Mouse (Mus musculus): Measurements from ENCODE around the gene Ttc12. TPM values are rescaled to one million over a fixed set of nuclear protein-coding genes. Genes with fewer than 3 reads are reported as not detected.

The Ttc12 gene
- total and polyA plus RNA-seq, 3 experiments = 0.98 TPM; not detected in 1

GRCm38 (mm10) chr9:49426921-49427320, 59.1 kb downstream of the Ttc12 start, which contains the start of gene Ankk1:
Gene Ankk1 (minus strand): TSS chr9:49427021.
- no peaks in the 10 kb centered on the region for H3K27me3 ChIP-seq (ENCODE audit: insufficient read depth, low read length)
- TF ChIP-seq GATA1 (IDR thresholded peaks at IDR 0.05; ENCODE audit: borderline replicate concordance, low read length) = no peak
- TF ChIP-seq POLR2AphosphoS5 (IDR thresholded peaks at IDR 0.05; ENCODE audit: insufficient replicate concordance, low read depth, low read length) = no peak
- no peak within 1 kb of the TSS for H3K4me3 ChIP-seq (ENCODE audit: low read depth, low read length)
- DNase-seq (ENCODE audit: low spot score) (no peak), ATAC-seq (ENCODE audit: extremely low read depth, insufficient number of reproducible peaks, low FRiP score, poor library complexity, severe bottlenecking) (no peak)
- H3K4me1 ChIP-seq (ENCODE audit: insufficient read depth, low read depth, low read length) = no peaks in the 10 kb centered on the region
- no peaks in the 10 kb centered on the region for H3K9me3 ChIP-seq (replicated peaks)
- no peaks in the 10 kb centered on the region for H3K36me3 ChIP-seq (replicated peaks)

- no peak overlapping the region for H3K4me3 ChIP-seq (ENCODE audit: low read depth, low read length)
- H3K9me3 ChIP-seq (replicated peaks) = no peaks in the 10 kb centered on the region
- TF ChIP-seq GATA1 (IDR thresholded peaks at IDR 0.05; ENCODE audit: borderline replicate concordance, low read length) (no peak), POLR2AphosphoS5 (IDR thresholded peaks at IDR 0.05; ENCODE audit: insufficient replicate concordance, low read depth, low read length) (no peak), TAL1 (conservative IDR thresholded peaks at IDR 0.05; ENCODE audit: low read depth, low read length) (no peak), GATA2 (IDR thresholded peaks at IDR 0.05; ENCODE audit: borderline replicate concordance, low read depth, low read length) (no peak), CTCF (IDR thresholded peaks at IDR 0.05; ENCODE audit: low read depth, low read length) (no peak)
- no peak for DNase-seq (ENCODE audit: low spot score)
- ATAC-seq (ENCODE audit: extremely low read depth, insufficient number of reproducible peaks, low FRiP score, poor library complexity, severe bottlenecking) = no peak
- H3K27me3 ChIP-seq (ENCODE audit: insufficient read depth, low read length) = no peaks in the 10 kb centered on the region
- no peaks in the 10 kb centered on the region for H3K36me3 ChIP-seq (replicated peaks)
- no peaks in the 10 kb centered on the region for H3K4me1 ChIP-seq (ENCODE audit: insufficient read depth, low read depth, low read length)
These were observed 60.4 kb downstream of the Ttc12 start for GRCm38 (mm10) chr9:49425585-49425984.

GRCm38 (mm10) chr9:49423866-49424265, 62.2 kb downstream of the Ttc12 start:
- Histone ChIP-seq H3K27me3 (ENCODE audit: insufficient read depth, low read length) (no peaks in the 10 kb centered on the region), H3K4me3 (ENCODE audit: low read depth, low read length) (no peak overlapping the region), H3K9me3 (replicated peaks) (no peaks in the 10 kb centered on the region), H3K4me1 (ENCODE audit: insufficient read depth, low read depth, low read length) (no peaks in the 10 kb centered on the region), H3K36me3 (replicated peaks) (no peaks in the 10 kb centered on the region)
- ATAC-seq (ENCODE audit: extremely low read depth, insufficient number of reproducible peaks, low FRiP score, poor library complexity, severe bottlenecking) (no peak), DNase-seq (ENCODE audit: low spot score) (no peak)
- TF ChIP-seq GATA1 (IDR thresholded peaks at IDR 0.05; ENCODE audit: borderline replicate concordance, low read length) = no peak
- TF ChIP-seq GATA2 (IDR thresholded peaks at IDR 0.05; ENCODE audit: borderline replicate concordance, low read depth, low read length) = no peak
- TF ChIP-seq TAL1 (conservative IDR thresholded peaks at IDR 0.05; ENCODE audit: low read depth, low read length) = no peak
- no peak for TF ChIP-seq POLR2AphosphoS5 (IDR thresholded peaks at IDR 0.05; ENCODE audit: insufficient replicate concordance, low read depth, low read length)
- no peak for TF ChIP-seq CTCF (IDR thresholded peaks at IDR 0.05; ENCODE audit: low read depth, low read length)

GRCm38 (mm10) chr9:49410621-49411020, 75.4 kb downstream of the Ttc12 start:
- no peaks in the 10 kb centered on the region for H3K36me3 ChIP-seq (replicated peaks)
- peaks cover 4% of the 10 kb centered on the region; the same call in 1 of the 2 replicates for H3K27me3 ChIP-seq (ENCODE audit: insufficient read depth, low read length)
- no peaks in the 10 kb centered on the region for H3K4me1 ChIP-seq (ENCODE audit: insufficient read depth, low read depth, low read length)
- ATAC-seq (ENCODE audit: extremely low read depth, insufficient number of reproducible peaks, low FRiP score, poor library complexity, severe bottlenecking) (no peak), DNase-seq (ENCODE audit: low spot score) (no peak)
- TF ChIP-seq CTCF (IDR thresholded peaks at IDR 0.05; ENCODE audit: low read depth, low read length) (no peak), POLR2AphosphoS5 (IDR thresholded peaks at IDR 0.05; ENCODE audit: insufficient replicate concordance, low read depth, low read length) (no peak), GATA2 (IDR thresholded peaks at IDR 0.05; ENCODE audit: borderline replicate concordance, low read depth, low read length) (no peak), TAL1 (conservative IDR thresholded peaks at IDR 0.05; ENCODE audit: low read depth, low read length) (no peak), GATA1 (IDR thresholded peaks at IDR 0.05; ENCODE audit: borderline replicate concordance, low read length) (no peak)
- no peak overlapping the region for H3K4me3 ChIP-seq (ENCODE audit: low read depth, low read length)
- no peaks in the 10 kb centered on the region for H3K9me3 ChIP-seq (replicated peaks)

- no peak for TF ChIP-seq CTCF (IDR thresholded peaks at IDR 0.05; ENCODE audit: low read depth, low read length)
- no peak for TF ChIP-seq GATA1 (IDR thresholded peaks at IDR 0.05; ENCODE audit: borderline replicate concordance, low read length)
- no peak for TF ChIP-seq POLR2AphosphoS5 (IDR thresholded peaks at IDR 0.05; ENCODE audit: insufficient replicate concordance, low read depth, low read length)
- no peak for TF ChIP-seq GATA2 (IDR thresholded peaks at IDR 0.05; ENCODE audit: borderline replicate concordance, low read depth, low read length)
- TF ChIP-seq TAL1 (conservative IDR thresholded peaks at IDR 0.05; ENCODE audit: low read depth, low read length) = no peak
- H3K9me3 ChIP-seq (replicated peaks) = no peaks in the 10 kb centered on the region
- no peak for ATAC-seq (ENCODE audit: extremely low read depth, insufficient number of reproducible peaks, low FRiP score, poor library complexity, severe bottlenecking)
These were observed 79.0 kb downstream of the Ttc12 start for GRCm38 (mm10) chr9:49407028-49407427.

GRCm38 (mm10) chr9:49403711-49404110, 82.3 kb downstream of the Ttc12 start:
- DNase-seq (ENCODE audit: low spot score) (no peak), ATAC-seq (ENCODE audit: extremely low read depth, insufficient number of reproducible peaks, low FRiP score, poor library complexity, severe bottlenecking) (no peak)
- peaks cover 4% of the 10 kb centered on the region; the same call in 1 of the 2 replicates for H3K27me3 ChIP-seq (ENCODE audit: insufficient read depth, low read length)
- no peaks in the 10 kb centered on the region for H3K9me3 ChIP-seq (replicated peaks)
- H3K4me1 ChIP-seq (ENCODE audit: insufficient read depth, low read depth, low read length) = no peaks in the 10 kb centered on the region
- no peak overlapping the region for H3K4me3 ChIP-seq (ENCODE audit: low read depth, low read length)
- TF ChIP-seq GATA1 (IDR thresholded peaks at IDR 0.05; ENCODE audit: borderline replicate concordance, low read length) = no peak
- TF ChIP-seq GATA2 (IDR thresholded peaks at IDR 0.05; ENCODE audit: borderline replicate concordance, low read depth, low read length) = no peak
- no peak for TF ChIP-seq POLR2AphosphoS5 (IDR thresholded peaks at IDR 0.05; ENCODE audit: insufficient replicate concordance, low read depth, low read length)
- no peak for TF ChIP-seq TAL1 (conservative IDR thresholded peaks at IDR 0.05; ENCODE audit: low read depth, low read length)
- no peak for TF ChIP-seq CTCF (IDR thresholded peaks at IDR 0.05; ENCODE audit: low read depth, low read length)
- no peaks in the 10 kb centered on the region for H3K36me3 ChIP-seq (replicated peaks)

More at GRCm38 (mm10) chr9:49407028-49407427, 79.0 kb downstream of the Ttc12 start:
- Histone ChIP-seq H3K4me3 (ENCODE audit: low read depth, low read length) (no peak overlapping the region), H3K27me3 (ENCODE audit: insufficient read depth, low read length) (peaks cover 4% of the 10 kb centered on the region; the same call in 1 of the 2 replicates), H3K4me1 (ENCODE audit: insufficient read depth, low read depth, low read length) (no peaks in the 10 kb centered on the region), H3K36me3 (replicated peaks) (no peaks in the 10 kb centered on the region)
- DNase-seq (ENCODE audit: low spot score) = no peak

Measured in G1E (cell line).